Mouse (Mus musculus): ENCODE results near the gene Amn1. TPM values are rescaled to one million over a fixed set of nuclear protein-coding genes. Genes with fewer than 3 reads are reported as not detected.

Amn1 gene
- polyA plus RNA-seq (2014; fragmentation: Nextera tagmentation; extraction: Ambion mirVana): 27.1 and 30.5 TPM in 2 replicates

- Histone ChIP-seq H3K9ac (ENCODE audit: low read depth, low read length) (peak within 1 kb of the TSS; percentile 98), H3K4me1 (ENCODE audit: control insufficient read depth, insufficient read depth, low read length) (no peaks in the 10 kb centered on the region; the same call in 1 of the 2 replicates), H3K4me3 (ENCODE audit: low read depth, low read length) (peak within 1 kb of the TSS; percentile 89), H3K4me2 (ENCODE audit: low read depth, low read length) (peak within 1 kb of the TSS; percentile 78), H3K27me3 (replicated peaks; ENCODE audit: control insufficient read depth, insufficient read depth, low read length) (no peaks in the 10 kb centered on the region), H3K36me3 (ENCODE audit: control insufficient read depth, insufficient read depth, low read length) (peaks cover 13% of the 10 kb centered on the region), H3K27ac (replicated peaks; ENCODE audit: low read depth, low read length) (peak within 1 kb of the TSS; percentile 95), H3K9me3 (ENCODE audit: control insufficient read depth, low read length) (no peaks in the 10 kb centered on the region)
- DNase-seq (ENCODE audit: low spot score) (peak; percentile 100), ATAC-seq (ENCODE audit: low read depth) (peak; percentile 99)
- WGBS: under 1% methylated on average over 34 of the region's 34 CpGs
Observed at GRCm38 (mm10) chr6:149188041-149188924, at the start of gene Amn1. Gene Amn1, minus strand, starts transcription at chr6:149188712.

- ATAC-seq (ENCODE audit: low read depth) (no peak), DNase-seq (ENCODE audit: low spot score) (no peak)
- no peak overlapping the region for H3K4me3 ChIP-seq (ENCODE audit: low read depth, low read length)
- no peaks in the 10 kb centered on the region for H3K36me3 ChIP-seq (ENCODE audit: control insufficient read depth, insufficient read depth, low read length)
- no peaks in the 10 kb centered on the region for H3K4me1 ChIP-seq (ENCODE audit: control insufficient read depth, insufficient read depth, low read length)
- no peak overlapping the region for H3K27ac ChIP-seq (replicated peaks; ENCODE audit: low read depth, low read length)
- no peaks in the 10 kb centered on the region for H3K9me3 ChIP-seq (ENCODE audit: control insufficient read depth, low read length)
- H3K4me2 ChIP-seq (ENCODE audit: low read depth, low read length): no peak overlapping the region
- H3K9ac ChIP-seq (ENCODE audit: low read depth, low read length): no peak overlapping the region
- no peaks in the 10 kb centered on the region for H3K27me3 ChIP-seq (replicated peaks; ENCODE audit: control insufficient read depth, insufficient read depth, low read length)
- 81% methylated on average over 2 of the region's 2 CpGs for WGBS
Observed at GRCm38 (mm10) chr6:149236807-149237206, 48.3 kb upstream of the Amn1 start.

- Histone ChIP-seq H3K4me3 (ENCODE audit: low read depth, low read length) (no peak overlapping the region), H3K36me3 (ENCODE audit: control insufficient read depth, insufficient read depth, low read length) (no peaks in the 10 kb centered on the region), H3K9ac (ENCODE audit: low read depth, low read length) (no peak overlapping the region), H3K27me3 (replicated peaks; ENCODE audit: control insufficient read depth, insufficient read depth, low read length) (no peaks in the 10 kb centered on the region), H3K4me2 (ENCODE audit: low read depth, low read length) (no peak overlapping the region), H3K27ac (replicated peaks; ENCODE audit: low read depth, low read length) (no peak overlapping the region), H3K9me3 (ENCODE audit: control insufficient read depth, low read length) (no peaks in the 10 kb centered on the region), H3K4me1 (ENCODE audit: control insufficient read depth, insufficient read depth, low read length) (no peaks in the 10 kb centered on the region)
- ATAC-seq (ENCODE audit: low read depth) (no peak), DNase-seq (ENCODE audit: low spot score) (no peak)
- 82% methylated on average over 3 of the region's 3 CpGs for WGBS
Observed at GRCm38 (mm10) chr6:149233918-149234317, 45.4 kb upstream of the Amn1 start.

GRCm38 (mm10) chr6:149224751-149225150 is 36.2 kb upstream of the Amn1 start:
- no peak overlapping the region for H3K4me3 ChIP-seq (ENCODE audit: low read depth, low read length)
- 97% methylated on average over 4 of the region's 4 CpGs for WGBS
- no peaks in the 10 kb centered on the region for H3K36me3 ChIP-seq (ENCODE audit: control insufficient read depth, insufficient read depth, low read length)
- no peak for ATAC-seq (ENCODE audit: low read depth)
- no peaks in the 10 kb centered on the region for H3K27me3 ChIP-seq (replicated peaks; ENCODE audit: control insufficient read depth, insufficient read depth, low read length)
- H3K9me3 ChIP-seq (ENCODE audit: control insufficient read depth, low read length): no peaks in the 10 kb centered on the region
- DNase-seq (ENCODE audit: low spot score): no peak
- no peak overlapping the region for H3K9ac ChIP-seq (ENCODE audit: low read depth, low read length)
- H3K4me2 ChIP-seq (ENCODE audit: low read depth, low read length): no peak overlapping the region
- H3K27ac ChIP-seq (replicated peaks; ENCODE audit: low read depth, low read length): no peak overlapping the region
- H3K4me1 ChIP-seq (ENCODE audit: control insufficient read depth, insufficient read depth, low read length): no peaks in the 10 kb centered on the region

- H3K9ac ChIP-seq (ENCODE audit: low read depth, low read length): no peak overlapping the region
- no peak overlapping the region for H3K4me3 ChIP-seq (ENCODE audit: low read depth, low read length)
- DNase-seq (ENCODE audit: low spot score) (no peak), ATAC-seq (ENCODE audit: low read depth) (no peak)
- H3K4me1 ChIP-seq (ENCODE audit: control insufficient read depth, insufficient read depth, low read length): no peaks in the 10 kb centered on the region
- H3K4me2 ChIP-seq (ENCODE audit: low read depth, low read length): no peak overlapping the region
- H3K27ac ChIP-seq (replicated peaks; ENCODE audit: low read depth, low read length): no peak overlapping the region
- no peaks in the 10 kb centered on the region for H3K9me3 ChIP-seq (ENCODE audit: control insufficient read depth, low read length)
- no peaks in the 10 kb centered on the region for H3K36me3 ChIP-seq (ENCODE audit: control insufficient read depth, insufficient read depth, low read length)
- no peaks in the 10 kb centered on the region for H3K27me3 ChIP-seq (replicated peaks; ENCODE audit: control insufficient read depth, insufficient read depth, low read length)
Observed at GRCm38 (mm10) chr6:149221296-149221695, 32.8 kb upstream of the Amn1 start.

- Histone ChIP-seq H3K27ac (replicated peaks; ENCODE audit: low read depth, low read length) (no peak overlapping the region), H3K4me1 (ENCODE audit: control insufficient read depth, insufficient read depth, low read length) (no peaks in the 10 kb centered on the region), H3K9ac (ENCODE audit: low read depth, low read length) (no peak overlapping the region), H3K9me3 (ENCODE audit: control insufficient read depth, low read length) (no peaks in the 10 kb centered on the region), H3K4me2 (ENCODE audit: low read depth, low read length) (no peak overlapping the region), H3K36me3 (ENCODE audit: control insufficient read depth, insufficient read depth, low read length) (no peaks in the 10 kb centered on the region), H3K4me3 (ENCODE audit: low read depth, low read length) (no peak overlapping the region), H3K27me3 (replicated peaks; ENCODE audit: control insufficient read depth, insufficient read depth, low read length) (no peaks in the 10 kb centered on the region)
- no peak for ATAC-seq (ENCODE audit: low read depth)
- no peak for DNase-seq (ENCODE audit: low spot score)
Observed at GRCm38 (mm10) chr6:149198572-149198971, 10.1 kb upstream of the Amn1 start.

GRCm38 (mm10) chr6:149197116-149197515 is 8.6 kb upstream of the Amn1 start:
- H3K4me2 ChIP-seq (ENCODE audit: low read depth, low read length): no peak overlapping the region
- no peaks in the 10 kb centered on the region for H3K9me3 ChIP-seq (ENCODE audit: control insufficient read depth, low read length)
- H3K4me3 ChIP-seq (ENCODE audit: low read depth, low read length): no peak overlapping the region
- peak; percentile 37; the same call in 1 of the 2 replicates for ATAC-seq (ENCODE audit: low read depth)
- no peaks in the 10 kb centered on the region for H3K4me1 ChIP-seq (ENCODE audit: control insufficient read depth, insufficient read depth, low read length)
- WGBS: 66% methylated on average over 3 of the region's 3 CpGs
- H3K36me3 ChIP-seq (ENCODE audit: control insufficient read depth, insufficient read depth, low read length): no peaks in the 10 kb centered on the region
- no peaks in the 10 kb centered on the region for H3K27me3 ChIP-seq (replicated peaks; ENCODE audit: control insufficient read depth, insufficient read depth, low read length)
- peak; percentile 64 for DNase-seq (ENCODE audit: low spot score)
- no peak overlapping the region for H3K27ac ChIP-seq (replicated peaks; ENCODE audit: low read depth, low read length)
- H3K9ac ChIP-seq (ENCODE audit: low read depth, low read length): no peak overlapping the region

GRCm38 (mm10) chr6:149193276-149193905 is 4.9 kb upstream of the Amn1 start:
- 73% methylated on average over 5 of the region's 5 CpGs for WGBS
- Histone ChIP-seq H3K9ac (ENCODE audit: low read depth, low read length) (no peak overlapping the region), H3K4me2 (ENCODE audit: low read depth, low read length) (no peak overlapping the region), H3K4me1 (ENCODE audit: control insufficient read depth, insufficient read depth, low read length) (no peaks in the 10 kb centered on the region), H3K27me3 (replicated peaks; ENCODE audit: control insufficient read depth, insufficient read depth, low read length) (no peaks in the 10 kb centered on the region), H3K4me3 (ENCODE audit: low read depth, low read length) (no peak overlapping the region), H3K9me3 (ENCODE audit: control insufficient read depth, low read length) (no peaks in the 10 kb centered on the region), H3K36me3 (ENCODE audit: control insufficient read depth, insufficient read depth, low read length) (no peaks in the 10 kb centered on the region), H3K27ac (replicated peaks; ENCODE audit: low read depth, low read length) (no peak overlapping the region)
- DNase-seq (ENCODE audit: low spot score) (peak; percentile 52), ATAC-seq (ENCODE audit: low read depth) (no peak)

Measured in embryonic facial prominence, embryonic 14.5 days (tissue).